Mouse (Mus musculus) kidney, adult 2 months (tissue): ENCODE measurements around the gene Gas8. TPM values are rescaled to one million over a fixed set of nuclear protein-coding genes. Genes with fewer than 3 reads are reported as not detected.

Source experiments
- polyA plus RNA-seq: library from polyadenylated mRNA; depleted of rRNA; stranded (reverse); fragments of >200 nt; gene quantifications from 2 replicates; pipeline ENCODE4 v1.2.3, GENCODE M21; 2012; rRNA removed

Gas8 gene
- polyA plus RNA-seq, 1 experiment, result 9.3 TPM

Other genes starting within 250 kb of the Gas8 start
- 15.9 and 19.2 TPM in 2 replicates for gene Fanca, start 200.3 kb upstream of the Gas8 start, polyA plus RNA-seq
- gene Spire2, start 186.1 kb upstream of the Gas8 start, polyA plus RNA-seq, result 6.0 and 7.2 TPM in 2 replicates
- gene Tcf25, start 145.1 kb upstream of the Gas8 start, polyA plus RNA-seq, result 164 and 166 TPM in 2 replicates
- gene Mc1r, start 111.7 kb upstream of the Gas8 start, polyA plus RNA-seq, result not detected in 2 replicates
- gene Tubb3, start 107.4 kb upstream of the Gas8 start, polyA plus RNA-seq, result 3.9 and 12.0 TPM in 2 replicates
- 87.1 and 97.6 TPM in 2 replicates for gene Def8, start 95.3 kb upstream of the Gas8 start, polyA plus RNA-seq
- gene Afg3l1, start 40.9 kb upstream of the Gas8 start, polyA plus RNA-seq, result 36.5 and 38.7 TPM in 2 replicates
- 0.05 and 0.19 TPM in 2 replicates for gene Dbndd1, start 3.4 kb upstream of the Gas8 start, polyA plus RNA-seq
- gene Rhou, start 135.1 kb downstream of the Gas8 start, polyA plus RNA-seq, result 3.4 and 4.6 TPM in 2 replicates